Mouse (Mus musculus): ENCODE results near the gene Clic5.

The Clic5 gene

GRCm38 (mm10) chr17:44274804-44275203 is 86.4 kb downstream of the Clic5 start:
- DNase-seq: no peak

- DNase-seq: no peak
Observed at GRCm38 (mm10) chr17:44288320-44288719, 99.9 kb downstream of the Clic5 start.

- no peak for DNase-seq
Observed at GRCm38 (mm10) chr17:44297221-44297620, 108.8 kb downstream of the Clic5 start.

- DNase-seq: no peak
Observed at GRCm38 (mm10) chr17:44300236-44300635, 111.9 kb downstream of the Clic5 start.

- peak; percentile 23 for DNase-seq
Observed at GRCm38 (mm10) chr17:44300723-44301122, 112.3 kb downstream of the Clic5 start.

GRCm38 (mm10) chr17:44301224-44301811 is 112.9 kb downstream of the Clic5 start:
- no peak for DNase-seq

- no peak for DNase-seq
Observed at GRCm38 (mm10) chr17:44304076-44304475, 115.7 kb downstream of the Clic5 start.

- no peak for DNase-seq
Observed at GRCm38 (mm10) chr17:44309914-44310622, 121.7 kb downstream of the Clic5 start.

- DNase-seq: no peak
Observed at GRCm38 (mm10) chr17:44325314-44325713, 136.9 kb downstream of the Clic5 start.

GRCm38 (mm10) chr17:44327279-44328146 is 139.1 kb downstream of the Clic5 start:
- DNase-seq: no peak

GRCm38 (mm10) chr17:44328147-44328482 is 139.7 kb downstream of the Clic5 start:
- DNase-seq: no peak

Measured in lung, postnatal 14 days (tissue).